Mouse (Mus musculus) CD4-positive helper T cell, adult 2 months (primary cell): Measurements from ENCODE around the gene Rflnb.

Source experiments
- DNase-seq: peaks from one replicate; pipeline ENCODE4 v3.0.0-alpha.2; 2012; ENCODE audit warnings: low read depth, missing footprints, low spot score

Rflnb gene

GRCm38 (mm10) chr11:76027139-76028071 lies at the start of gene Rflnb:
TSS of gene Rflnb (minus strand) at chr11:76027782.
- DNase-seq, result peak; percentile 69

- DNase-seq, result no peak
Observed at GRCm38 (mm10) chr11:76077341-76077740, 49.8 kb upstream of the Rflnb start.

GRCm38 (mm10) chr11:76074296-76075093 lies 46.9 kb upstream of the Rflnb start:
- no peak for DNase-seq

DNA sequence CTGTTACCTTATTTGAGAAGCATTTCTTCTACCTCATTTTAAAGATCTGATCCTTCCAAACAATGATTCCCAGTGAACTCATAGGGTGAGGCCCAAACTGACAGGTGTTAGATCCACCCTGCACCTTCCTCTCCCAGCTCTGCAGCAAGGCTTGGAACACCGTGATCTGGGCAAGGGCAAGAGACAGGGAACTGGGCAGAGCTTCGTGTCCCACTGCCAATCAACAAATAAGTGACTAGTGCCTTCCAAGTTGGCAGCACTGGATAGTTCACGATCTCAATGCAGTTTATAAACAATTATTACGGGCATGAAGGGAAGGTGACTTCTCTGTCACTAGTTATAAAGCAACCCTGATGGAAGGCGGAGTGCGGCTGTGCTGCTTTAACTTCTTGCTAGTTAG lies 42.2 kb upstream of the Rflnb start:
- DNase-seq, result no peak

DNA sequence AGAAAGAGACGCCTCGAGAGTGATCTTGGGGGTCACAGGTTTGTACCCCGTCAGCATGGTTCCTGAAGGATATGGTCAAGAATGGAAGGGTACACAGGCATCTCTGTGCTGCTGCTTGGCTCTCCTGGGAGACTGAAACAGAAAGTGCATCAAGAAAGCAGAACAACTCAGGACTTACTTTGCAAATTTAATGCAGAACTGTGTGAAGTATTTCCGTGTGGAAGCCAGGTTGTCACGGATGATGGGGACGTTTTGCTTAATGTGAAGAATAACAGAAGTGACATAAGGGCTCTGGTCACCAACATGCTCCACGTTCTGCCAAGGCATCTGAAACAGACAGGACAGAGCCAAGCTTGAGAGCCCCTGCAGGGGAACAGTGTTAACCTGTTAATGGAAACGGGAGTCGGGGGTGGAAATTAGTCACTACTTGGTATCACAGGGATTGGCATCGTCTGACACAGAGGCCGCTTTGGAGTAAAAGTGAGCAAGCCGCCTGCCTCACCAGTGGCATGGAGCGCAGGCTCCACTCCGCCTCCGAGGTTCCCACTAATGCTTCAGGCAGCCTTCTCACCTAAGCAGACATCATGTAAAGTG lies 39.1 kb upstream of the Rflnb start:
- no peak for DNase-seq

DNA sequence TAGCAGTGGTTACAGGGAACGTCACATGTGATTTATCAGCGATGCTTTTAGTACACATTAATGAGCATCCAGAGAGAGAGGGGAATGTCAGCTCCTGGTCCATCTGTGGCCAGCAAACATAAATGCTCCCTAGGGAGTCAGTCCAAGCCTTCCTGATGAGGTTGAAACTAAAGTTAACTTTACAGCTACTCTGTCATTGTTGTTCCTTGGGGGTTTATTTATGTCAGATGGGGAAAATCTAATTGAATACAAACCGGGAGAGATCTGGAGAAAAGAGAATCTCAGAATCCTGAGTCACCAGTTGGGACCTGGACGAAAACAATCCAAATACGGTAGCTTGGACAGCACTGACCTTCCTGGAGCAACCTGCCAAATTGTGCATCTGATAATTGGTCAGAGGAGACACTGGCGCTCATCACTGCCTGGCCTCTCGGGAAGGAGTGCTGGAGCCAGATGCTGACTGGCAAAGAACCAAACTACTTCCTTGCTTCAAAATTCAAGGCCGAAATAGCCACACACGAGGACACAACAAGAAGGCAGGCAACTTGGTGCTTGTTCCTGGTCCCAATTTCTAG lies 38.0 kb upstream of the Rflnb start:
- DNase-seq, result no peak

DNA sequence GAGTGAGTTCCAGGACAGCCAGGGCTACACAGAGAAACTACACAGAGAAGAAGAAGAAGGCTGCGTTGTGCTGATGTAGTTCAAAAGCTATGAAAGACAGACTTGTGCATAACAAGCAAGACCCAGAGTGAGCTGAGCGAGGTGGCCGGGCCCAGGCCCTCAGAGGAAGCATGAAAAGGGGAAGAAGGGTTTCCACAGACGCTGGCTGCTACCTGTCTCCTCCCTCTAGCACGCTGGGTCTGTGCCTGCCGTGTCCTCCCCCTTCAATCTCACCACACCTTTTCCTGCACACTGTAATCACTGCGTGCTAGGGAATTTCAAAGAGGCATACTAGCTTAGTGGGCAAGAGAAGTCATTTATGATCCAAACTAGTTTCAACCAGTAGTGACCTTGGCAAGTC lies 36.8 kb upstream of the Rflnb start:
- DNase-seq, result no peak

DNA sequence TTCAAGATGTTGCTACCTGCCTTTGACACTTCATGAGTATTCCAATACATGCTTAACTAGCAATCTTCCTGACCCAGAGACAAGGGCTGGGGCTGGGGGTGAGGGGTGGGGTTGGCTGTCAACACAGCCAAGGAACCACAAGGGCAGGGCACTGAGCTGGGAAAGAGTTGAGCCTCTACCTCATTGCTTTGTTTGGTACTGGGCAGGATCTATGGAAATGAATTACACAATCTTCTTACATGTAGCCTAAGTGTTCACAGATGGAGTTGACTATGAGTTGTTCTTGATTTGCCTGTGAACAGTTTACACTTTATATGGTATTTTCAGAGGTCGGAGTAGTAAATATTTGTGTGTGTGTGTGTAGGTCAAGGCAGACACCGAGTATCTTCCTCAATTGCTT lies 33.3 kb upstream of the Rflnb start:
- no peak for DNase-seq

DNA sequence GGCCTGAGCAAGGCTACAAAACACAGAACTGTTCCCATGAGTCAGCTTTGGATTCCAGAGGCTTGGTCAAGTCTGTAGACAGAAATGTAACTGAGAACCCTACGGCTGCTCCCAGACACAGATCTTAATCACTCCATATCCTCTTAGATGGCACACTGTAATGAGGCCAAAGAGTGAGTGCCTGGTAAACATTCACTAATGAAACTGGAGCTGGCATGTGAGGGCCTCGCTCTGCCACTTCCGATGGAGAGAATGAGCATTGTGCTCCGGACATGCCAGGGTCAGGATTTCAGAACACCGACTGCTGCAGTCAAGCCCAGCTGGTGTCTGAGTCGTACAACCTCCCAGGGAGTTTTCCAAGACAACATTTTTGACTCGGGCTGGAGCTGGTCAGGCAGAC lies 32.4 kb upstream of the Rflnb start:
- no peak for DNase-seq

DNA sequence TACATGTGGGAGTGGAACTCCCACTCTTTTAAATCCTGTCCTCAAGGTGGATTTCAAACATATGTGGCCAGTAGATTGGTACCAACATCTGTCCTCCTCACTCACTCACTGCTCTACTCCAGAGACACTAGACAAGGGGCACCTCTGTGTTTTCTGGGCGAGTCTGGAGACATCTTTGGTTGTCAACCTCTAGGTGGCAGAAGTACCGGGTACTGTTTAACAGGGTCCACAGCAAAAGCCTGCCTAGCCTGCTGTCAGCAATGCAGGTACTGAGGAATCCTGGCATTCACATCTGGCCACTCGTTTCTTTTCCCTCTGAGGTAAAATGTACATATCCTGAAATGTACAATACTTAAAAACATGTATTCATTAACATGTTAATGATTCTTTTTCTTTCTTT lies 28.9 kb upstream of the Rflnb start:
- DNase-seq, result peak; percentile 22

GRCm38 (mm10) chr11:76052496-76052895 lies 24.9 kb upstream of the Rflnb start:
- DNase-seq, result no peak

GRCm38 (mm10) chr11:76050967-76051512 lies 23.5 kb upstream of the Rflnb start:
- no peak for DNase-seq

- DNase-seq, result no peak
Observed at GRCm38 (mm10) chr11:76050509-76050908, 22.9 kb upstream of the Rflnb start.

DNA sequence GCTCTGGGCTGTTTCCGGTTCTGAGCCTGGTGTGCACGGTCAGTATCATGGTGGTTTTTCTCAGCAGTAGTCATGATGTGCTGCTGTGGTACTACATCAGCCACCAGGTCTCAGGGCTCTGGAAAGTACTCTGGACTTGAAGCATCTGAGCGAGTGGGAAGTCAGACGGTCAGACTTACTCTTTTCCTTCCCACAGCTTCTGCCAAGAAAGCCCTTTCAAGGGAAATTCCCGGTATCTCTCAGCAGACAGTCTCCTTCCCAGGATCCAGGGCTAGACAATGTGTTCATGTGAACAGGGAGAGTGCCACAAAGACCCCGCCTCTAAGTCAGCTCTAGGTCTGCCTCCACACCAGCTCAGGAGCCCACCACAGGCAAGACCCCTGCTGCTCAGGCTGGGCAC lies 17.8 kb upstream of the Rflnb start:
- DNase-seq, result no peak

- no peak for DNase-seq
Observed at GRCm38 (mm10) chr11:76044468-76044867, 16.9 kb upstream of the Rflnb start.

DNA sequence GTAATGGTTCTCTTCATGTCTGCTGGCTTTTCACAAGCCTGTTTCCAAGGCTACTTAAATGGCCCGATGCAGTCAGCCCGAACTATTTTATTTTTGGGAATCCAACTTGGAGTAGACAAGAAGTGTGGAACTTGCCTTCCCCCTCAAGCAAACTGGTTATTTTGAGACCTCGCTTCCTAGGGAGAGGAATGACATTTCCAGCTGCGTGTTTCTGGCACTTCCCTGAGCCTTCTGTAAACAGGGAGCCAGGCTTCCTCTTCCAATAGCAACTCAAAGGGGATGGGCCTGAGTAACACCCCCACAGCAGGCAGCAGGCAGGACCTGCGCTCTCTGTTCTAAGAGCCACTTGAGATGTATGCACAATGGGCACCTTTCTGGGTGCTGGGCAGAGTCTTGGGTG lies 15.3 kb upstream of the Rflnb start:
- no peak for DNase-seq

DNA sequence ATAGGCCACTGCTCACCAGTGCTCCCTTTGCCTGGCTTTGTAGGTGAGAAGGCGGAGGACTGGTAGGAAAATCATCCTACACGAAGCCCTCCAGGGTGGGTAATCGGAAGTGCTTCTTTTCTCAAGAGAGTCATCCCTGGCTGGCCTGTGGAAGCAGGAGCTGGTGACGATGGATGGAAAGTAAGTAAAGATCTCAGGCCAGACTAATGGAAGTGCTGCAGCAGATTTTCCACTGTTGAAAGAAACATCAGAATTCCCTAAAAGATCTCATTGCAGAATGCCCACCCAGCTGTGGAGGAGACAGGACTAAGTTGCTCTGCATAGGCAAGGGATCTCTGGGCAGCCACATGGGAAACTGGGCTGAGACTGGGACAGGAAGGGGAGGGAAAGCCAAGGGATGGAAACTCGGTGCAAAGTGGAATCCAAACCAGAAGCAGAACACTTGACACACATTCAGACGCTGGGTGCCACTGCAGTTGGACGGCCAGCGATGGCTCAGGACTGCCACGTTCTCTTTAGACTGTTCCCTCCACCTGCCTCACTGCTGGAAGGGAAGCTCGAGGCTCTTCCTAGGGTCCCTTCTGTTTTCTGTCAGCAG lies 14.6 kb upstream of the Rflnb start:
- DNase-seq, result no peak

DNA sequence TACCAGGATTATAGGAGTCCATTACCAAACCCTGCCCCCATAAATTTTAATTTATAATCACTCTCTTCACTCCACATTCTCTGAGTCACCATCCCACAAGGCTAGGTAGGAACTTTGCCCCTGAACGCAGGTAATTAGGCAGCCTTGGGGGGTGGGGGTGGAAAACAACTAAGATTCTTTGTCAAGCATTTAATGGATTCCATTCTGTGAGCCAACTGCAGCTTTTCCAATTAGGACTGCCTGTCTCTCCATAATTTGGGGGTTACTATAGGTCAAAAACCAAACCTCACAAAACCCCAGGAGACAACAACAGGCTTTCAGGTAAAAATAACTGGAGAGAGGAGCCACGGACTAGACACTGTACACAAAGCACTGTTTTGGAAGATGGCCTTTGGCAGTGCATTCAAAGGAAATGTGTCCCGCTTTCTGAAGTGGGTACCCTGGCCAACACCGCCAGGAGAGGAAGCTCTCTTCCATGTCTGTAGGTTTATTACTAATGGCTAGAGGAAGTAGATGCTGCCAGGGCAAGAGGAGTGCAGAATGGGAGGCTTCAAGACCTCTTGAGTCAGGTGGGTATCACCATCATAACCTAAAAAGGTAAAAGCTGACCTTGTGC lies 13.3 kb upstream of the Rflnb start:
- no peak for DNase-seq

GRCm38 (mm10) chr11:76040106-76040505 lies 12.5 kb upstream of the Rflnb start:
- DNase-seq, result peak; percentile 41

DNA sequence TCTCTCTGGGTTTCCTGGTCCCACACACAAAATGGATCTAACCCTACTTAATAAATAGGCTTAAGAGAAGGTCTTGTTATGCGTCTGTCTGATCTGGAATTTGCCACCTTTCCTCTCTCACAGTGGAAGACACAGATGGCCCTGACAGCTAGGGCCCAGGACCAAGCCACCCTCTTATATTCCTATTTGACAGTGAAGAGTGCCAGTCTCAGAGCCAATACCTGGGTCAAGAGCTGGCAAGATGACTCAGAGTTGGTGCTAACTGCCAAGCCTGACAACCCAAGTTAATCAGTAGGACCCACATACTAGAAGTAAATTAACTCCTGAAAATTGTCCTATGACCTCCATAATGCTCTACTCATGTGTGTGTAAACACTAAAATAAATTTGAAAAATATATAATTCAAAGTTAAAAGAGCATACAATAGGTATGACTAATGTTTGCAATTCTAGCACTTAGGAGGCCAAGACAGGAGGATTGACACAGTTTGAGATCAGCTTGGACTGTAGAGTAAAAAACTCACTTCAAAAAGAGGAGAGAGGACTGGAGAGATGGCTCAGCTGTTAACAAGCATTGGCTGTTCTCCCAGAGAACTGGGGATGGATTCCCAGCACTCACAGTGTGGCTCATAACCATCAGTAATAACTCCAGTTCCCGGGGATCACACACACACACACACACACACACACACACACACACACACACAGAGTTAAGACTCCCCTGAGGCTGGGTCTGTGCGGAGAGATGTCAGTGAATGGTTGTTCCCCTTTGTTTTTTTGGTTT lies 11.9 kb upstream of the Rflnb start:
- DNase-seq, result no peak
